12 mouse cellular contexts compared by ENCODE assay signal in the genomic region with DNA sequence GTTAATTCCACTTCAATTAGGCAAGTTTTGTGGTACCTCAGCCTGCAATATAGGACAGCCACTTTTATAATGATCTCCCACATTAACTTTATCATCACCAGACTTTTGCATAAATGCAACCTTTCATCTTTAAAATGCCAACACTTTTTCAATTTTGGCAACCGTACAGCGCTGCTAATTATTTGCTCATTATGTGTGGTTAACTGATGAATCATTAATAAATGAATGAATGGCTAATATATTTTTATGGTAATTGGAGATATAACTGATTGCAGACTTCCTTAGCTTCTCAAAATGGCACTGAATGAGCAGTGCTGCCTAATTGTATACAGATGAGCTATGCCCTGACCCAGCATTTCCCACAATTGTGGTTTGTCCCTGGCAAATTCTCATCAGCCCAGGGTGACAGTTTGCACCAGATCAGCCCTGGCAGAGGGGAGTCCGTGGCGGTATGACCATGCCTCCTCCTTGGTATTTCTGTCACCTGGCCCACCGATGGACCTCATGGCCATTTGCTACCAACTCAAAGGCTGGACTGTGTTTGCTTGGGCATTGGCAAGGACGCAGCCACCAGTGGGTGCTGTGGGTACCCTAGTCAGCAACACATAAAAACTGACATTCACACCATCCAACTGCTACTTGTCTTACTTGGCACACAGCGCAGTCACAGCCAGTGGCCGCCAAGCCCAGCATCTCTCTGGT.
A peak's percentile ranks its signal among the peaks of the same experiment; 100 is the strongest.
DNase-seq lines count a peak whose midpoint lies in the region; ATAC-seq and TF ChIP-seq lines count a peak whose summit lies in the region.
"Had no signal": no experiment of that assay in that cellular context is flagged by ENCODE, and none has a peak within 500 bp of the region (broad histone marks: within the 10 kb centered on the region; RNA-seq: fewer than 3 reads in every experiment).

No protein-coding gene starts in this region.

- H3K4me3 ChIP-seq in embryonic facial prominence, embryonic 12.5 days = no peak overlapping the region
- H3K4me3 ChIP-seq in forebrain, embryonic 13.5 days = no peak overlapping the region
- H3K4me3 ChIP-seq in hindbrain, postnatal 0 days (ENCODE audit: low read length) = no peak overlapping the region
- no peak overlapping the region for H3K4me3 ChIP-seq in midbrain, embryonic 16.5 days (ENCODE audit: low read depth, low read length)
- H3K4me3 ChIP-seq: left cerebral cortex, adult 2 months had no signal

- peak; percentile 6; the same call in 1 of the 2 replicates for ATAC-seq in embryonic facial prominence, embryonic 12.5 days (ENCODE audit: insufficient number of reproducible peaks, insufficient read depth, low FRiP score, low TSS enrichment)
- peak; percentile 58 for ATAC-seq in forebrain, embryonic 13.5 days
- ATAC-seq in hindbrain, postnatal 0 days = no peak
- ATAC-seq in midbrain, embryonic 16.5 days = peak; percentile 41; the same call in 1 of the 2 replicates

- H3K9me3 ChIP-seq in embryonic facial prominence, embryonic 12.5 days = no peaks in the 10 kb centered on the region
- H3K9me3 ChIP-seq in forebrain, embryonic 13.5 days (replicated peaks) = no peaks in the 10 kb centered on the region
- H3K9me3 ChIP-seq in hindbrain, postnatal 0 days (ENCODE audit: low read length) = no peaks in the 10 kb centered on the region
- no peaks in the 10 kb centered on the region for H3K9me3 ChIP-seq in midbrain, embryonic 16.5 days (replicated peaks; ENCODE audit: control insufficient read depth, low read length, poor library complexity, severe bottlenecking)

- DNase-seq in hindbrain, postnatal 0 days (ENCODE audit: low spot score) = no peak
- DNase-seq in lung, postnatal 4 days = no peak
- no peak for DNase-seq in embryo, embryonic 9.5 days (ENCODE audit: extremely low spot score)
- no peak for DNase-seq in left cerebral cortex, adult 11 months (ENCODE audit: low spot score)
- DNase-seq: adrenal gland, postnatal 14 days; heart, postnatal 4 days had no signal

- H3K9ac ChIP-seq in embryonic facial prominence, embryonic 12.5 days = no peak overlapping the region
- H3K9ac ChIP-seq in forebrain, embryonic 13.5 days = no peak overlapping the region
- no peak overlapping the region for H3K9ac ChIP-seq in hindbrain, postnatal 0 days (replicated peaks; ENCODE audit: low read length)
- no peak overlapping the region for H3K9ac ChIP-seq in midbrain, embryonic 16.5 days (ENCODE audit: low read depth, low read length)
- H3K9ac ChIP-seq: liver, embryonic 14.5 days had no signal

- H3K36me3 ChIP-seq in embryonic facial prominence, embryonic 12.5 days = no peaks in the 10 kb centered on the region
- H3K36me3 ChIP-seq in forebrain, embryonic 13.5 days (ENCODE audit: poor library complexity, severe bottlenecking) = no peaks in the 10 kb centered on the region
- H3K36me3 ChIP-seq in hindbrain, postnatal 0 days (ENCODE audit: insufficient read depth, low read length) = no peaks in the 10 kb centered on the region
- H3K36me3 ChIP-seq in midbrain, embryonic 16.5 days (ENCODE audit: control insufficient read depth, insufficient read depth, low read length) = no peaks in the 10 kb centered on the region

- 0 out of 2 replicates have a peak, but pooled peaks cover 2% of the 10 kb centered on the region for H3K27me3 ChIP-seq in embryonic facial prominence, embryonic 12.5 days
- peaks cover 37% of the 10 kb centered on the region for H3K27me3 ChIP-seq in forebrain, embryonic 13.5 days
- H3K27me3 ChIP-seq in hindbrain, postnatal 0 days (ENCODE audit: insufficient read depth, low read length) = no peaks in the 10 kb centered on the region
- no peaks in the 10 kb centered on the region for H3K27me3 ChIP-seq in midbrain, embryonic 16.5 days (ENCODE audit: control insufficient read depth, insufficient read depth, low read depth, low read length)

- 61% methylated on average over 8 of the region's 8 CpGs for WGBS in embryonic facial prominence, embryonic 12.5 days
- WGBS in forebrain, embryonic 13.5 days = 58% methylated on average over 8 of the region's 8 CpGs
- 75% methylated on average over 8 of the region's 8 CpGs for WGBS in hindbrain, postnatal 0 days
- 89% methylated on average over 8 of the region's 8 CpGs for WGBS in midbrain, embryonic 16.5 days

- H3K4me1 ChIP-seq in embryonic facial prominence, embryonic 12.5 days = peaks cover 33% of the 10 kb centered on the region
- peaks cover 39% of the 10 kb centered on the region for H3K4me1 ChIP-seq in forebrain, embryonic 13.5 days
- H3K4me1 ChIP-seq in hindbrain, postnatal 0 days (ENCODE audit: insufficient read depth, low read length) = peaks cover 4% of the 10 kb centered on the region; the same call in 1 of the 2 replicates
- peaks cover 9% of the 10 kb centered on the region; the same call in 1 of the 2 replicates for H3K4me1 ChIP-seq in midbrain, embryonic 16.5 days (ENCODE audit: control insufficient read depth, insufficient read depth, low read length)

- H3K4me2 ChIP-seq in embryonic facial prominence, embryonic 12.5 days (replicated peaks) = no peak overlapping the region
- 0 out of 2 replicates have a peak overlapping the region, but pooled peaks have one; percentile 4 for H3K4me2 ChIP-seq in forebrain, embryonic 13.5 days
- H3K4me2 ChIP-seq in hindbrain, postnatal 0 days (ENCODE audit: low read depth, low read length) = no peak overlapping the region
- H3K4me2 ChIP-seq in midbrain, embryonic 16.5 days (ENCODE audit: low read length) = no peak overlapping the region

- peak; percentile 31; the same call in 1 of the 2 replicates for TF ChIP-seq CTCF in hindbrain, postnatal 0 days (IDR thresholded peaks at IDR 0.05; ENCODE audit: low read depth)

- H3K27ac ChIP-seq in embryonic facial prominence, embryonic 12.5 days = 0 out of 2 replicates have a peak overlapping the region, but pooled peaks have one; percentile 23
- H3K27ac ChIP-seq in forebrain, embryonic 13.5 days = peak overlapping the region; percentile 32; the same call in 1 of the 2 replicates
- no peak overlapping the region for H3K27ac ChIP-seq in hindbrain, postnatal 0 days
- H3K27ac ChIP-seq in midbrain, embryonic 16.5 days (ENCODE audit: low read length) = no peak overlapping the region
- H3K27ac ChIP-seq: kidney, postnatal 0 days; left cerebral cortex, adult 2 months; liver, embryonic 14.5 days had no signal

Comparison
In these comparisons a context has a peak if more than half of its experiments do, and no peak if none do; other contexts are left out.
1. H3K27ac ChIP-seq: peak in embryonic facial prominence, embryonic 12.5 days (single experiment) and forebrain, embryonic 13.5 days (single experiment); none in hindbrain, postnatal 0 days (single experiment) and midbrain, embryonic 16.5 days (single experiment).